Mouse (Mus musculus) lung, embryonic 14.5 days (tissue): ENCODE data around the gene Gm20708. TPM values are rescaled to one million over a fixed set of nuclear protein-coding genes. Genes with fewer than 3 reads are reported as not detected.
A peak's percentile ranks its signal among the peaks of the same experiment; 100 is the strongest.

Source experiments
- ATAC-seq: fragments of 200-750 bp; cut with Nextera tagmentation; 2 replicates; pipeline ENCODE4 v1.8.0; 2017; ENCODE audit warnings: mild to moderate bottlenecking, moderate TSS enrichment, moderate library complexity; ENCODE audit not compliant: insufficient read depth
- DNase-seq: peaks from one replicate; pipeline ENCODE4 v3.0.0-alpha.2; 2015
- H3K27ac ChIP-seq: fragments of 300-500 bp; sonication (generic); 2 replicates; pipeline ENCODE4 v1.5.1; 2014; ENCODE audit warnings: low read depth, mild to moderate bottlenecking, moderate library complexity
- H3K27me3 ChIP-seq: fragments of 300-500 bp; sonication (generic); 2 replicates; pipeline ENCODE4 v1.6.1; 2014; ENCODE audit warnings: low read length, control low read depth; ENCODE audit not compliant: insufficient read depth
- H3K36me3 ChIP-seq: fragments of 300-500 bp; sonication (generic); 2 replicates; pipeline ENCODE4 v1.6.1; 2014; ENCODE audit warnings: control low read depth; ENCODE audit not compliant: insufficient read depth
- H3K4me1 ChIP-seq: fragments of 300-500 bp; sonication (generic); 2 replicates; pipeline ENCODE4 v1.6.1; 2014; ENCODE audit warnings: antibody characterized with exemption, control low read depth; ENCODE audit not compliant: insufficient read depth
- H3K4me2 ChIP-seq: fragments of 300-500 bp; sonication (generic); 2 replicates; pipeline ENCODE4 v1.6.1; 2014; ENCODE audit warnings: mild to moderate bottlenecking
- H3K4me3 ChIP-seq: fragments of 300-500 bp; sonication (generic); 2 replicates; pipeline ENCODE4 v1.5.1; 2014; ENCODE audit warnings: low read depth, low read length
- H3K9ac ChIP-seq: fragments of 300-500 bp; sonication (generic); 2 replicates; pipeline ENCODE4 v1.6.1; 2014
- H3K9me3 ChIP-seq: fragments of 300-500 bp; sonication (generic); 2 replicates; pipeline ENCODE4 v1.6.1; 2016; ENCODE audit warnings: low read depth, low read length, control low read depth
- CTCF ChIP-seq: IDR thresholded peaks from 2 replicates; pipeline ENCODE4 v1.5.1; 2016; ENCODE audit warnings: antibody characterized with exemption, low read depth
- WGBS: fragments of 180-500 bp; shearing (Covaris S2); extraction: QIAGEN DNeasy Blood & Tissue Kit; methylation state at CpG from one replicate; pipeline ENCODE4 v1.1.7; 2014; 5-methylcytosine and 5-hydroxymethylcytosine counted together
- polyA plus RNA-seq: library from polyadenylated mRNA; unstranded; fragments of >200 nt; fragmentation: Nextera tagmentation; extraction: Ambion mirVana; gene quantifications from 2 replicates; pipeline ENCODE4 v1.2.1, GENCODE M21; 2014

Gm20708 gene
- polyA plus RNA-seq, 1 experiment from 2014 or later: 0.30 TPM

DNA sequence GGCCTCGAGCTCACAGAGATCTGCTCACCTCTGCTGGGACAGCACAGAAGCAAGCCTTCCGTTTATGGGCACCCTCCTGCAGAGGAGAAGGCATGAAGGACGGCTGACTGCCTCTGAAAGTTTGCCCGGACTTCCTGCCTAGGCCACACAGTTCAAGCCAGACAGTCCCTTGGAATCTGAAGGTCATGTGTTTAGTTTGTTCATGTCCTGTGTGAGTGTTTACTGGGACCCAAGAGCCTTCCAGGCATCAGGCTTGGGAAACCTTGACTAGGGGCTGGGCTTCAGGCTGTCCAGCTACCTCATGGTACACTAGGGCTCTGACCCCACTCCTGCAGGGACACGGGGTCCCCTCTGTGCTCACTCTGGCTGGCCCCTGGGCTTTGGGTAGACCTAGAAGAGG lies 76.5 kb downstream of the Gm20708 start:
- Histone ChIP-seq H3K4me1 (peaks cover 33% of the 10 kb centered on the region), H3K36me3 (no peaks in the 10 kb centered on the region), H3K9me3 (no peaks in the 10 kb centered on the region), H3K4me2 (no peak overlapping the region), H3K4me3 (no peak overlapping the region), H3K27ac (no peak overlapping the region), H3K9ac (no peak overlapping the region), H3K27me3 (0 out of 2 replicates have a peak, but pooled peaks cover 7% of the 10 kb centered on the region)
- no peak for DNase-seq
- 44% methylated on average over 5 of the region's 5 CpGs for WGBS
- ATAC-seq: no peak
- no peak for TF ChIP-seq CTCF

DNA sequence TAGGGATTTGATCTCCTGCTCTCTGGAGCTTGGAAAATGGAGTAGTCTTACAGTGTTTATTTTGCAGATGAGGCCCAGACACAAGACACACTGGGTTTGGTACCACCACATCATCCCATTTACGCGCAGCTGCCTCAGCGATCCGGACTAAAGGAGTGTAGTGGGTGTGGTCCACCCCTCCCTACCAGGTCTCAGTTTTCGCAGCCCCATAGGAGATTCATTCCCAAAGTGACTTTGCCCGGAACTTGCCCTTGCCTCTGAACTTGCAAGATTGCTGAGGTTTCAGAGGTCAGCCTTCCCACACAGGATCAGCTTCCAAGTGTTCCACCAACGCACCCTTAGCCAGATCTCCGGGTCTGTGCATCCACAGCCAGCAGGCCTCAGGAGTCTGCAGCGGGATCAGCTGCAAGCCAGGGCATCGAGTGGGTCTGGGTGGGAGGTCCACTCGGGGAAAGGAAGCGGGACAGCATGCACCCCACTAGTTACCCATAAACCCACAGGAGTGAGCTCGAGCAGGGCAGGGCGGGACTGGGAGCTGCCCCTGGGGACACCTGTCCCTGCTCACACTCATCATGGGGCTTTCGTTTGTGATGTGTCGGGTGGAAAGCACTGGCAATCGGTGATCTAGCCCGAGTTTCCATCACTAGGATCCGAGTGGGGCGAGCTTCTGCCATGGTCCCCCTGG lies 78.8 kb downstream of the Gm20708 start:
- TF ChIP-seq CTCF: no peak
- no peak for ATAC-seq
- 25% methylated on average over 20 of the region's 20 CpGs for WGBS
- no peak overlapping the region for H3K9ac ChIP-seq
- H3K27me3 ChIP-seq: 0 out of 2 replicates have a peak, but pooled peaks cover 7% of the 10 kb centered on the region
- no peak overlapping the region for H3K4me3 ChIP-seq
- H3K36me3 ChIP-seq: no peaks in the 10 kb centered on the region
- no peaks in the 10 kb centered on the region for H3K9me3 ChIP-seq
- DNase-seq: no peak
- peak overlapping the region; percentile 61 for H3K4me2 ChIP-seq
- H3K27ac ChIP-seq: no peak overlapping the region
- peaks cover 19% of the 10 kb centered on the region for H3K4me1 ChIP-seq

DNA sequence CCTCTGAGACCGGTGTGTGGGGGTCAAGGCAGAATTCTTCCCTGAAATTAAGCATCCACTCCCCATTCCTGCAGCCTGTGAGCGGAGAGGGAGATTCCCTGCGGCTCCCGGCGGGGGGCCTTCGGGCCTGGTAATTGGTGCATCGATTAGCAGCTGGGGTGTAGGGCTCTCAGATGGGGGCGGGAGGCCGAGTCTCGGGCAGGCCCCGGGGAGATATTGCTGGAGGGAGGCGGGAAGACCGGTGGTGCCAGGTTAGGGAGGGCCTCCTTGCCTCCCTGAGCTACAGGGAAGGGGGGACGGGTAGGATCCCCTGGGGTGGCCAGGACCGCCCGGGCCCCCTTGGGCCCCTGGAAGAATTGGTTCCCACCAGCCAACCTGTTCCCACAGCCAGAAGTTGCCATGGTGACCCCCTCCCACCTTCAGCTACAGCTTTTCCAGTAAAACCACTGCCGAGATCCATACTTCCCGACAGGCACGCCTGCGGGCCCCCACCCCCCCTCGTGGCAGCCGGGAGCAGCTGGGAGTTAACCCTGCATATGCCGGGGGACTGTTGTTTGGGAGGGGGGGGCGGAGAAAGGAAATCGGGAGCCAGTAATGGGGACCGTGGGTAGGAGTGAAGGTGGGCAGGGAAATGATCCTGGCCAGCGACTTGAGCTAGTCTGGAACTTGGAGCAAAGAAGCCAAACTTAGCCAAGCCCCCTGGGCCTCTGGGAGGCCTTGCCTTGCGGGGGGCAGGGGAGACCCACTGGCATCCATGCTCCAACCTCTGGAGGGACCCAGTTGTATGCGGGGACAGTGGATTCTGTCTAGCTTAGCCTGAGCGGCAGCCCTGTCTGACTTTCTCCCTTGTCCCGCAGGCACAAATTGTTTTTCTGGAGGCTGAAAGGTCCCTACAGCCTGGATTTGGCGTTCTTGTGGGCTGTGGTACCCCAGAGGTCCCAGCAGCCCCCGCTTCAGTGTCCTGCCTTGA lies 79.7 kb downstream of the Gm20708 start:
- Histone ChIP-seq H3K4me3 (peak overlapping the region; percentile 28), H3K27me3 (0 out of 2 replicates have a peak, but pooled peaks cover 7% of the 10 kb centered on the region), H3K9ac (peak overlapping the region; percentile 48), H3K27ac (no peak overlapping the region), H3K36me3 (no peaks in the 10 kb centered on the region), H3K9me3 (no peaks in the 10 kb centered on the region), H3K4me1 (peaks cover 19% of the 10 kb centered on the region), H3K4me2 (peak overlapping the region; percentile 61)
- DNase-seq (peak; percentile 56), ATAC-seq (peak; percentile 60)
- TF ChIP-seq CTCF: no peak
- WGBS: 6% methylated on average over 33 of the region's 33 CpGs

Other genes starting within 250 kb of the Gm20708 start
- gene Tnrc6c, start 155.4 kb upstream of the Gm20708 start, polyA plus RNA-seq: 10.9 and 11.6 TPM in 2 replicates
- 1.6 and 2.9 TPM in 2 replicates for gene Tmc8, start 27.6 kb upstream of the Gm20708 start, polyA plus RNA-seq
- gene Tmc6, start 27.5 kb upstream of the Gm20708 start, polyA plus RNA-seq: 18.2 and 18.6 TPM in 2 replicates
- 0.22 and 0.23 TPM in 2 replicates for gene 6030468B19Rik, start 12.0 kb upstream of the Gm20708 start, polyA plus RNA-seq
- gene Syngr2, start within 50 bp of the Gm20708 start, polyA plus RNA-seq: 65.9 and 71.6 TPM in 2 replicates
- gene Afmid, start 16.3 kb downstream of the Gm20708 start, polyA plus RNA-seq: 4.6 TPM in 2 replicates
- 144 and 158 TPM in 2 replicates for gene Tk1, start 16.4 kb downstream of the Gm20708 start, polyA plus RNA-seq
- 395 and 399 TPM in 2 replicates for gene Birc5, start 39.6 kb downstream of the Gm20708 start, polyA plus RNA-seq
- not detected in 2 replicates for gene Tmem235, start 51.1 kb downstream of the Gm20708 start, polyA plus RNA-seq
- gene Tha1, start 63.8 kb downstream of the Gm20708 start, polyA plus RNA-seq: 3.4 and 3.7 TPM in 2 replicates
- gene Socs3, start 160.4 kb downstream of the Gm20708 start, polyA plus RNA-seq: 5.4 and 6.4 TPM in 2 replicates
- 35.8 and 40.8 TPM in 2 replicates for gene Pgs1, start 176.6 kb downstream of the Gm20708 start, polyA plus RNA-seq